Comparison of ENCODE assay signal across 11 mouse cellular contexts in the genomic region with DNA sequence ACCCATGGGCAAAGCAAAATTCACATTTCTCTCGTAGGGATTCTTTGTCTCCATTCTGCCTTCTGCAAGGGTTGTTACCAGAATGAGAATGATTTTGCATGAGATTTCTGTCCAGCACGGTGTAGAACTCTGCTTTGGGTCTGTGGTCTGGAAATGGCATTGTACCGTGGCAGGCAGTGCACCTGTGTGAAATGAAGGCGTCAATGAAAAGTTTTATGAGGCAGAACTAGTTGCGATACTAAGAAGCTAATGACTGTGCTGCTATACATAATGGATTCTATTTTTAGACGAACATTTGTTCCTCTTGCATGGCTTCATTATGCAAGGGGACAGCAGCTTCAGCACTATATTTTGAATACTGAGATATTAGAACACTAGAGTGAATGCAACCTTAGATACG. TPM values are rescaled to one million over a fixed set of nuclear protein-coding genes. Genes with fewer than 3 reads are reported as not detected.
DNase-seq lines count a peak whose midpoint lies in the region; ATAC-seq and TF ChIP-seq lines count a peak whose summit lies in the region.
"Had no signal": no experiment of that assay in that cellular context is flagged by ENCODE, and none has a peak within 500 bp of the region (broad histone marks: within the 10 kb centered on the region; RNA-seq: fewer than 3 reads in every experiment).

No protein-coding gene starts in this region.

- TF ChIP-seq POLR2A in brain, embryonic 14.5 days (IDR thresholded peaks at IDR 0.05; ENCODE audit: borderline replicate concordance, extremely low read depth, insufficient read depth, insufficient read length, poor library complexity, severe bottlenecking) = no peak

- no peak for DNase-seq in forebrain, postnatal 0 days
- no peak for DNase-seq in kidney, postnatal 36 days
- peak; percentile 39 for DNase-seq in brain, embryonic 14.5 days (ENCODE audit: low read depth)
- no peak for DNase-seq in liver, postnatal 0 days
- no peak for DNase-seq in heart, adult 11 months
- no peak for DNase-seq in right cerebral cortex, postnatal 36 days (ENCODE audit: low spot score in 2 of 2)
- DNase-seq: cerebellum, postnatal 14 days; gastrocnemius, postnatal 14 days; retina, postnatal 1 day had no signal

- no peak for TF ChIP-seq EP300 in liver, postnatal 0 days (IDR thresholded peaks at IDR 0.05; ENCODE audit: low read depth)

- H3K4me2 ChIP-seq in forebrain, embryonic 15.5 days (replicated peaks) = no peak overlapping the region
- no peak overlapping the region for H3K4me2 ChIP-seq in forebrain, postnatal 0 days (ENCODE audit: low read depth)
- no peak overlapping the region for H3K4me2 ChIP-seq in kidney, embryonic 16.5 days (replicated peaks; ENCODE audit: low read depth, low read length)
- H3K4me2 ChIP-seq in liver, postnatal 0 days (ENCODE audit: low read depth, low read length) = no peak overlapping the region

- WGBS in forebrain, embryonic 15.5 days = 23% methylated on average over 7 of the region's 7 CpGs
- 19% methylated on average over 7 of the region's 7 CpGs for WGBS in forebrain, postnatal 0 days
- 16% methylated on average over 7 of the region's 7 CpGs for WGBS in kidney, embryonic 16.5 days
- 36% methylated on average over 7 of the region's 7 CpGs for WGBS in liver, postnatal 0 days (ENCODE audit: insufficient replicate concordance)

- H3K36me3 ChIP-seq in forebrain, embryonic 15.5 days = no peaks in the 10 kb centered on the region
- no peaks in the 10 kb centered on the region for H3K36me3 ChIP-seq in forebrain, postnatal 0 days (ENCODE audit: insufficient read depth)
- H3K36me3 ChIP-seq in kidney, embryonic 16.5 days (ENCODE audit: insufficient read depth, low read length) = no peaks in the 10 kb centered on the region
- H3K36me3 ChIP-seq in liver, postnatal 0 days (replicated peaks; ENCODE audit: insufficient read depth, low read length) = no peaks in the 10 kb centered on the region

- H3K9me3 ChIP-seq in forebrain, embryonic 15.5 days = no peaks in the 10 kb centered on the region
- no peaks in the 10 kb centered on the region for H3K9me3 ChIP-seq in forebrain, postnatal 0 days (ENCODE audit: low read length)
- no peaks in the 10 kb centered on the region for H3K9me3 ChIP-seq in kidney, embryonic 16.5 days (ENCODE audit: low read length)
- no peaks in the 10 kb centered on the region for H3K9me3 ChIP-seq in liver, postnatal 0 days (ENCODE audit: low read length)

- H3K27me3 ChIP-seq in forebrain, embryonic 15.5 days = no peaks in the 10 kb centered on the region
- no peaks in the 10 kb centered on the region for H3K27me3 ChIP-seq in forebrain, postnatal 0 days (ENCODE audit: insufficient read depth, low read length)
- no peaks in the 10 kb centered on the region for H3K27me3 ChIP-seq in kidney, embryonic 16.5 days (ENCODE audit: insufficient read depth, low read length)
- H3K27me3 ChIP-seq in liver, postnatal 0 days (ENCODE audit: insufficient read depth, low read length) = no peaks in the 10 kb centered on the region

- peak; percentile 33; the same call in 1 of the 2 replicates for ATAC-seq in forebrain, embryonic 15.5 days (replicated peaks)
- ATAC-seq in forebrain, postnatal 0 days = no peak
- peak; percentile 88 for ATAC-seq in kidney, embryonic 16.5 days (ENCODE audit: low FRiP score, low TSS enrichment)
- 0 out of 2 replicates have a peak, but pooled peaks have one; percentile 14 for ATAC-seq in liver, postnatal 0 days

- peaks cover 17% of the 10 kb centered on the region for H3K4me1 ChIP-seq in forebrain, embryonic 15.5 days
- peaks cover 13% of the 10 kb centered on the region for H3K4me1 ChIP-seq in forebrain, postnatal 0 days (ENCODE audit: insufficient read depth)
- H3K4me1 ChIP-seq in kidney, embryonic 16.5 days (ENCODE audit: insufficient read depth, low read length) = peaks cover 31% of the 10 kb centered on the region
- H3K4me1 ChIP-seq in liver, postnatal 0 days (ENCODE audit: insufficient read depth) = peaks cover 7% of the 10 kb centered on the region; the same call in 1 of the 2 replicates

- no peak for TF ChIP-seq CTCF in forebrain, postnatal 0 days (IDR thresholded peaks at IDR 0.05; ENCODE audit: low read depth)
- no peak for TF ChIP-seq CTCF in brain, embryonic 14.5 days (IDR thresholded peaks at IDR 0.05; ENCODE audit: borderline replicate concordance, extremely low read depth, insufficient read depth, insufficient read length)
- TF ChIP-seq CTCF in liver, postnatal 0 days (IDR thresholded peaks at IDR 0.05; ENCODE audit: low read depth) = no peak

- H3K4me3 ChIP-seq in forebrain, embryonic 15.5 days = no peak overlapping the region
- no peak overlapping the region for H3K4me3 ChIP-seq in forebrain, postnatal 0 days (ENCODE audit: low read depth, low read length)
- no peak overlapping the region for H3K4me3 ChIP-seq in kidney, embryonic 16.5 days (ENCODE audit: low read length)
- H3K4me3 ChIP-seq in liver, postnatal 0 days (ENCODE audit: low read depth, low read length) = no peak overlapping the region

- no peak overlapping the region for H3K27ac ChIP-seq in forebrain, embryonic 15.5 days (replicated peaks)
- H3K27ac ChIP-seq in forebrain, postnatal 0 days (ENCODE audit: low read depth, low read length) = no peak overlapping the region
- H3K27ac ChIP-seq in kidney, embryonic 16.5 days (ENCODE audit: low read length) = no peak overlapping the region
- peak overlapping the region; percentile 69 for H3K27ac ChIP-seq in liver, postnatal 0 days (ENCODE audit: low read depth)

- no peak overlapping the region for H3K9ac ChIP-seq in forebrain, embryonic 15.5 days (replicated peaks)
- no peak overlapping the region for H3K9ac ChIP-seq in forebrain, postnatal 0 days
- no peak overlapping the region for H3K9ac ChIP-seq in kidney, embryonic 16.5 days (replicated peaks; ENCODE audit: low read length)
- H3K9ac ChIP-seq in liver, postnatal 0 days (replicated peaks) = no peak overlapping the region

RNA-seq across cellular contexts. Expression of gene Plcb1, which starts 39.8 kb away (rescaled TPM):
- 45.8 and 50.4 TPM in 2 replicates for polyA plus RNA-seq in forebrain, embryonic 15.5 days (2015; fragmentation: Nextera tagmentation; extraction: Ambion mirVana)
- total RNA-seq in forebrain, postnatal 0 days (2014; rRNA removed) = 58.2 and 61.8 TPM in 2 replicates
- 20.7 and 37.7 TPM in 2 replicates for polyA plus RNA-seq in forebrain, postnatal 0 days (2015; fragmentation: Nextera tagmentation; extraction: Ambion mirVana)
- polyA plus RNA-seq in kidney, embryonic 16.5 days (2015; fragmentation: Nextera tagmentation; extraction: Ambion mirVana) = 20.3 and 25.1 TPM in 2 replicates
- 8.5 and 15.2 TPM in 2 replicates for polyA plus RNA-seq in brain, embryonic 14.5 days (2012; rRNA removed)
- 6.6 and 7.9 TPM in 2 replicates for polyA plus RNA-seq in liver, postnatal 0 days (2015; fragmentation: Nextera tagmentation; extraction: Ambion mirVana)
